Mouse (Mus musculus) lung, postnatal 36 days (tissue): ENCODE results near the gene Slc25a12.
A peak's percentile ranks its signal among the peaks of the same experiment; 100 is the strongest.
"Not testable (repeated sequence)": the region's sequence is repeated elsewhere in the genome, so short reads cannot be mapped to it uniquely, and the experiment has no call there.

Experiments
- DNase-seq: peaks from one replicate; pipeline ENCODE4 v3.0.0; 2022; ENCODE audit warnings: mixed read lengths

Slc25a12 gene

GRCm38 (mm10) chr2:71367125-71367880, at the start of gene Slc25a12:
TSS of gene Slc25a12 (minus strand) at chr2:71367749.
- DNase-seq, result peak; percentile 84

- DNase-seq, result no peak
These were observed 38.1 kb upstream of the Slc25a12 start for GRCm38 (mm10) chr2:71405613-71406012.

GRCm38 (mm10) chr2:71389864-71390263, 22.3 kb upstream of the Slc25a12 start:
- DNase-seq, result no peak

- peak; percentile 98 for DNase-seq
These were observed 21.6 kb upstream of the Slc25a12 start, which contains the start of gene Hat1 for GRCm38 (mm10) chr2:71388951-71389763. TSS of gene Hat1 (plus strand) at chr2:71388958.

GRCm38 (mm10) chr2:71387766-71388165, 20.2 kb upstream of the Slc25a12 start:
- DNase-seq, result no peak

GRCm38 (mm10) chr2:71383890-71384289, 16.3 kb upstream of the Slc25a12 start:
- DNase-seq, result no peak

GRCm38 (mm10) chr2:71381962-71382361, 14.4 kb upstream of the Slc25a12 start:
- DNase-seq, result no peak

- peak; percentile 28 for DNase-seq
These were observed 9.9 kb upstream of the Slc25a12 start for GRCm38 (mm10) chr2:71377426-71377825.

GRCm38 (mm10) chr2:71376433-71376906, 8.9 kb upstream of the Slc25a12 start:
- no peak for DNase-seq

- DNase-seq, result no peak
These were observed 7.0 kb upstream of the Slc25a12 start for GRCm38 (mm10) chr2:71374275-71375155.

GRCm38 (mm10) chr2:71372261-71372660, 4.7 kb upstream of the Slc25a12 start:
- not testable (repeated sequence) for DNase-seq

GRCm38 (mm10) chr2:71371790-71372189, 4.2 kb upstream of the Slc25a12 start:
- no peak for DNase-seq

- DNase-seq, result no peak
These were observed 537 bp upstream of the Slc25a12 start for GRCm38 (mm10) chr2:71368086-71368485.

GRCm38 (mm10) chr2:71366618-71367124, 878 bp downstream of the Slc25a12 start:
- peak; percentile 17 for DNase-seq

GRCm38 (mm10) chr2:71360192-71360591, 7.4 kb downstream of the Slc25a12 start:
- DNase-seq, result no peak

GRCm38 (mm10) chr2:71358347-71358746, 9.2 kb downstream of the Slc25a12 start:
- DNase-seq, result no peak

GRCm38 (mm10) chr2:71354055-71354425, 13.5 kb downstream of the Slc25a12 start:
- peak; percentile 23 for DNase-seq

- peak; percentile 16 for DNase-seq
These were observed 14.1 kb downstream of the Slc25a12 start for GRCm38 (mm10) chr2:71353306-71354054.

- DNase-seq, result no peak
These were observed 15.9 kb downstream of the Slc25a12 start for GRCm38 (mm10) chr2:71351727-71351987.

GRCm38 (mm10) chr2:71350904-71351726, 16.4 kb downstream of the Slc25a12 start:
- no peak for DNase-seq

GRCm38 (mm10) chr2:71350181-71350580, 17.4 kb downstream of the Slc25a12 start:
- no peak for DNase-seq
